Mouse (Mus musculus): ENCODE data around the gene Ociad1.

Gene Ociad1

GRCm38 (mm10) chr5:73338832-73339163 is 46.2 kb downstream of the Ociad1 start:
- no peak for DNase-seq (ENCODE audit: low spot score in 2 of 2)

GRCm38 (mm10) chr5:73339779-73340722 is 47.5 kb downstream of the Ociad1 start:
- DNase-seq (ENCODE audit: low spot score in 2 of 2) = no peak

DNA sequence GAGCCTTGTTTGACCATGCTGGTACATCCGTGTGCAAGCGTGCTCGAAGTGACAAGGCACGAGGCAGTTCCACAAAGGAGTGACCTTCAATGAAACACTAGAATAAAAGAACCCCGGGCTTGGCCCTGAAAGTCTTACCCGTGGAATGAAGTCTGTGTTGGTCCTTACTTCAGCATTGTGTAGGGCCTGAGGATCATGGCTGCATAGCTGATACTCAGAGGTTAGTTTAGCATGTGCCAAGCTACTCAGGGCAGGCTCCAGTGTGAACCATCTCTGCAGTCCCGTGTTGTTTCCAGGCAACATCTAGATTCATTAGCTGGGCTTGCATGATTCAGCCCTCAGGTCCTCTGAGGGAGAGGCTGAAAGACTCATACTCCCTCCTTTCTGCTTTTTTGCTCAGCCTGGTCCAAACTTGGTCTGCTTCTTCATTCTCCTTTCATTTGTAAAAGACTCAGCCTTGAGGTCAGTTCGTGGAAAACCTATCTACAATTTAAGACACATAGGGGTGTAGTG is 48.2 kb downstream of the Ociad1 start, which contains the start of gene Ociad2:
Gene Ociad2 (minus strand): TSS at position 306 of the 513 bp plus-strand sequence.
- DNase-seq (ENCODE audit: low spot score in 2 of 2) = no peak

DNA sequence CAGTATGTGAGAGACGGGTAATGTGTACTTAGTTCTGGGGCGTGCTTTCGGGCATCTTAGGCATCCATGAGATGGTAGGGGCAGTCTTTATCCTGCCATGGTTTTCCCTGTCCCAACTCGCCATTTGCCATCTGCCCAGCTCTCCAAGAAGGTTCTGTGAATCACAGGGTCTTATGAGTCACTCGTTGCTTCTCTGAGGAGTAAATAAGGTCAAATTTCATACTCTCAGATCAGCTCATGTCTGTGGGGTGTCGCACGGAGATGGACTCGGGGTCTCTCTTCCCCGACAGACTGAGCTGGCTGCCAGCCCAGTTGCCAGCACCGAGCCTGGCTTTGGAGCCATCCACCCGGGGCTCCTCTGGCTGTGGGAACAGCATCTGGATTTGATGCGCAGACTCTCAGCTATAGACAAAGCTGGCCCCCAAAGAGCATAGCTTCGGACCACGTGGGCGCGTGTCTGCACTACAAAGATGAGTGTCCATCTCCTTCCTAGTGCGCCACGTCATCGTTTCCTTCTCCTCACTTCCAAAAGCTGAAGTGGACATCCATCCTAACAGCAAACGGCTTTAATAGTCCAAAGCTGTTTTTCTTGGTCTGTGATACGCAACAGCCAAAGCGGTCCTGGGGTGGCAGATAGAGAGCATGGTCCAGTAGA is 50.2 kb downstream of the Ociad1 start:
- no peak for DNase-seq (ENCODE audit: low spot score in 2 of 2)

DNA sequence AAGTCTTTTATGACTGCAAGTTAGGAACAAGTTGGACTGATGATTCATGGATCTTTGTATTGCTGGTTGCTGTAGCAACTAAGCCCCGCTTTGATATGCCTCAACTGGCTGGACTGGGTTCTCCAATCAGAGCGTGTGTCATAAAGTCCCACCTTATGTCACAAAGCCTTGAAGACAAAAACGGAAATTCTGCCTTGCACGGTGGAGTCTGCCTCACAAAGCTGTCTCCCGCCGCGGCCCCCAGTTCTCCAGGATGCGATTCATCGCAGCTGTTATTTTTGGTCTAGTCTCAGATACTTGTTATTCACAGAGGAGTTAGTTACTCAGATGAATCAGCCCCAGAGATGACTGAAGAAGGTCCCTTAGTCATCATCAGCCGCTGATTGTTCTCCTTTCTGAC is 51.7 kb downstream of the Ociad1 start:
- DNase-seq (ENCODE audit: low spot score in 2 of 2) = no peak

DNA sequence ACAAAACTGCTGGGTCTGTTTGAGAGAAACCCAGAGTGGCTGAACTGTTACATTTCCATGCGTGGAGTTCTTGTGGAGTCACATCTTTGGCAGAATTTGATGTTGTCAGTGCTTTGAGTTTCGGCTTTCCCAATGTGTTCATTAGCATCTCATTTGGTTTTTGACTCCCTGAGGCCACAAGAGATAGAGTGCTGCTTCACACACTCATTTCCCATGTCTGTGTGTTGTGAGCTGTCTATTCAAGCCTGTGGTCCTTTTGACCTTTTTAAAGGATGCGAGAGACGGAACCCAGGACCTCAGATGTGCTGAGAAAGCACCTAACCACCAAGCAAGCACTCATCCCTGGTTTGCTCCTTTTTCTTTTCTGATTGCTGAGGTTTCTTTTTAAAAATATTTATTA is 52.7 kb downstream of the Ociad1 start:
- no peak for DNase-seq (ENCODE audit: low spot score in 2 of 2)

DNA sequence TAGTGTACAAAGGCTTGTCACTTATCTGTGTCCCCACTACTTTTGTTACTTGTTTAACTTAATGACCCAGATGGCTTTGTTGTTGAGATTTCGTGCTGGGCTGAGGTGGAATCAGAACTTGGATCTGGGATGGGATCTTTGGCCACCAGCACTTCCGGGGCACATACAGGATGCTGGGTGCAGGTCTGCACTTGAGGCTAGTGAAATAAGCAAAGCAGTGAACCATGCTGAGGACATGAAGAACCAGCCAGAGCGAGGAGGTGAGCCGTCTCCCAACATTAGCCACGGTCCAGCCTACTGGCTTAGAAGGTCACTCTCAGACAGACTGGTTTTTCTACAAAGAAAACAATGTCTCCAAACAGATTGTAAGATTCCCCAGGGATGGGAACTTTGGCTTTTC is 56.9 kb downstream of the Ociad1 start:
- no peak for DNase-seq (ENCODE audit: low spot score in 2 of 2)

- DNase-seq (ENCODE audit: low spot score in 2 of 2) = no peak
Observed at GRCm38 (mm10) chr5:73351796-73352195, 59.2 kb downstream of the Ociad1 start.

DNA sequence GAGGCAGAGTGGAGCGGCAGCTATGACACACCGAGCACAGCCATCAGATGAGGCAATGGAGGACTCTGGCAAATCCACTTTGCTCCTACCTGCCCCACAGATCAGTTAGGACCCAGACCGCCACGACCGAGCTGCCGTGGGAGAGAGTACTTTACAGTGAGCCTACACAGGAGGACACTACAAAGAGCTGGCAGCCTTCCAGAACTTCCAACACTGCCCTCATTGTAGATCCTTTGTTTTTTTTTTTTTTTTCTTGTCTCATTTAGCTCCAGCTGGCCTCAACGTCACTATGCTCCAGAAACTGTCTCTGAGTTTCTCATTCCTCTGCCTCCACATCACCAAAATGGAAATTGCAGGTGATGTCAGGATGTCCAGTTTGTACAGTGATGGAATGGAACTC is 60.9 kb downstream of the Ociad1 start:
- DNase-seq (ENCODE audit: low spot score in 2 of 2) = no peak

GRCm38 (mm10) chr5:73353978-73354377 is 61.4 kb downstream of the Ociad1 start:
- no peak for DNase-seq (ENCODE audit: low spot score in 2 of 2)

DNA sequence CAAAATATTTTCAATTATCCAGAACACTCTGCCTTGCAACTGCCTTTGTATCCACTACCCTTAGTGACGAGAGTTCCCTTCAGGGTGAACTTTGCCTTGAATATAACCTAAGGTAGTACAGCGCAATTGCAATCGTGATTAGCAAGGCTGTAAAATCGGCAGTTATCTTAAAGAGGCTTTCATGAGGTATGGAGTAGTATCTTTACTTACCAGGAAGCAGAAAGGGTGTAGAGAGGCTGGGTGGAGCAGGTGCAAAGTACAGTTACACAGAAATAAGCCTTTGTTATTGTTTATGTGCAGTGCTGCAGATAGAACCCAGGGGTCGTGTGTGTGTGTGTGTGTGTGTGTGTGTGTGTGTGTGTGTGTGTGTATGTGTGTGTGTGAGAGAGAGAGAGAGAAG is 62.8 kb downstream of the Ociad1 start:
- no peak for DNase-seq (ENCODE audit: low spot score in 2 of 2)

GRCm38 (mm10) chr5:73359134-73359751 is 66.7 kb downstream of the Ociad1 start:
- no peak for DNase-seq (ENCODE audit: low spot score in 2 of 2)

DNA sequence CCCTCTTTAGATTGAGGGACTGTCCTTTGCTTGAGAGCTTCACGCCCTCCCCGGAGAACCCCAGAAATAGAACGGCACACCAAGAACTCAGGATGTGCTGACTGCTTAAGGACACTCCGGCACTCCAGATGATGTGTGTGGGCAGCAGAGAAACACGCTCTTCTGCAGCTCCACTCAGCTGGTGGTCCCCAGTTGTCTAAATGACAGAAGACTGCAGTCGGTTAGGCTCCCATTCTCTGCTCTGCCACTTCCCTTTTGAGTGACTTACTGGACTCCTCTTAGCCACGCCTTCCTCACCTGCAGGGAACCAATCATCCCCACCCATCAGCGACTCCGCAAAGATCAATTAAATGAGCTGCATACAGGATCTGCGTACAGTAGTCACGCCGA is 67.2 kb downstream of the Ociad1 start:
- DNase-seq (ENCODE audit: low spot score in 2 of 2) = no peak

DNA sequence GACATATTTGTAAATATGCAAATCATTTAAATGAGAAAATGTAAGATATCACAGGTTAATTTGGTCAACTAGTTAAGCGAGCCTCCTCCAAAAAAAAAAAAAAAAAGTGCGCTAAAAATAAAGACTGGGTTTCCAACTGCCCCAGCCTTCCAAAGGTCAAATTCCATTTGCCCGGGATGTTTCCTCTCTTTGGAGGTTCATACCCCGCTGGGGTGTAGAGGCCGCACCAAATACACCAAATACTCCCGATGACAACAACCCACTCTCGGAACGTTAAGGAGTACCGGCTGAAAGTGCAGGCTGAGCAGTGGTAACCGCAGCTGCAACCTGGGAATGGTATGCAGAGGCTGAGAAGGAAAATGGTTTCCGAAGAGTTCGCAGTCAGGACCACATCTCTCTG is 67.7 kb downstream of the Ociad1 start:
- DNase-seq (ENCODE audit: low spot score in 2 of 2) = no peak

DNA sequence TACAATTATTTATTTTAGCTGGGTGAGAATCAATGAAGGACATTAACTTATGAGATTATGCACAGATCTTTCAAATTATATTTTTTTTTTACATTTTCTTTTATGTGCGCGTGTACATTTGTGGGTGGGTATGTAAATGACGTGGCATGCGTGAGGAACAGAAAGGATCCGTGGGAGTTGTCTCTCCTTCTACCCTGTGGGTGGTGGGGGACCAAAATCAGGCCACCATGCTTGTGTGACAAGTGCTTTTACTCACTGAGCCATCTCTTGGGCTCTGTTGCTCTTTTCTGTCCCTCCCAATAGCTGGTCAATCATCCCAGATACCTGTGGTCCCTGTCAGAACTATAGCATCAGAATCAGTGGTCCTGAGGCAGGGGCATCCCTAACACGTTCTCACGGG is 69.8 kb downstream of the Ociad1 start:
- no peak for DNase-seq (ENCODE audit: low spot score in 2 of 2)

GRCm38 (mm10) chr5:73362791-73363190 is 70.2 kb downstream of the Ociad1 start:
- DNase-seq (ENCODE audit: low spot score in 2 of 2) = no peak

Data from spleen, postnatal 14 days (tissue).